Mouse (Mus musculus) limb, embryonic 15.5 days (tissue): Measurements from ENCODE around the gene Maml2. TPM values are rescaled to one million over a fixed set of nuclear protein-coding genes. Genes with fewer than 3 reads are reported as not detected.

Experiments
- ATAC-seq: fragments of 200-750 bp; cut with Nextera tagmentation; 2 replicates; pipeline ENCODE4 v1.8.0; 2017; ENCODE audit warnings: low read depth, moderate TSS enrichment; ENCODE audit not compliant: insufficient number of reproducible peaks, low FRiP score, low TSS enrichment
- H3K27ac ChIP-seq: fragments of 300-500 bp; sonication (generic); 2 replicates; pipeline ENCODE4 v1.5.1; 2015; ENCODE audit warnings: moderate library complexity, mild to moderate bottlenecking, inconsistent platforms
- H3K27me3 ChIP-seq: fragments of 300-500 bp; sonication (generic); 2 replicates; pipeline ENCODE4 v1.6.1; 2015; ENCODE audit warnings: inconsistent platforms
- H3K36me3 ChIP-seq: fragments of 300-500 bp; sonication (generic); 2 replicates; pipeline ENCODE4 v1.6.1; 2015; ENCODE audit warnings: inconsistent platforms
- H3K4me1 ChIP-seq: fragments of 300-500 bp; sonication (generic); 2 replicates; pipeline ENCODE4 v1.6.1; 2015; ENCODE audit warnings: inconsistent platforms
- H3K4me2 ChIP-seq: fragments of 300-500 bp; sonication (generic); 2 replicates; pipeline ENCODE4 v1.6.1; 2015; ENCODE audit warnings: mild to moderate bottlenecking, inconsistent platforms
- H3K4me3 ChIP-seq: fragments of 300-500 bp; sonication (generic); 2 replicates; pipeline ENCODE4 v1.5.1; 2015; ENCODE audit warnings: mild to moderate bottlenecking, inconsistent platforms
- H3K9ac ChIP-seq: fragments of 300-500 bp; sonication (generic); 2 replicates; pipeline ENCODE4 v1.6.1; 2015; ENCODE audit warnings: inconsistent platforms
- H3K9me3 ChIP-seq: fragments of 300-500 bp; sonication (generic); 2 replicates; pipeline ENCODE4 v1.6.1; 2016; ENCODE audit warnings: inconsistent platforms
- WGBS: fragments of 180-500 bp; shearing (Covaris S2); methylation state at CpG from one replicate; pipeline ENCODE4 v1.1.7; 2015; 5-methylcytosine and 5-hydroxymethylcytosine counted together
- polyA plus RNA-seq: library from polyadenylated mRNA; unstranded; fragments of >200 nt; fragmentation: Nextera tagmentation; extraction: Ambion mirVana; gene quantifications from 2 replicates; pipeline ENCODE4 v1.2.1, GENCODE M21; 2015

Gene Maml2
- polyA plus RNA-seq, 1 experiment from 2014 or later = 10.9 TPM

GRCm38 (mm10) chr9:13314577-13315004 lies 16.8 kb downstream of the Maml2 start:
- Histone ChIP-seq H3K9ac (no peak overlapping the region), H3K4me1 (peaks cover 17% of the 10 kb centered on the region), H3K27me3 (no peaks in the 10 kb centered on the region), H3K9me3 (no peaks in the 10 kb centered on the region), H3K27ac (0 out of 2 replicates have a peak overlapping the region, but pooled peaks have one; percentile 24), H3K4me2 (no peak overlapping the region), H3K4me3 (no peak overlapping the region), H3K36me3 (no peaks in the 10 kb centered on the region)
- WGBS = 46% methylated on average over 5 of the region's 5 CpGs
- no peak for ATAC-seq

- Histone ChIP-seq H3K4me2 (no peak overlapping the region), H3K4me1 (peaks cover 17% of the 10 kb centered on the region), H3K27ac (peak overlapping the region; percentile 24; the same call in 1 of the 2 replicates), H3K36me3 (no peaks in the 10 kb centered on the region), H3K9me3 (no peaks in the 10 kb centered on the region), H3K4me3 (no peak overlapping the region), H3K9ac (no peak overlapping the region), H3K27me3 (no peaks in the 10 kb centered on the region)
- WGBS = 60% methylated on average over 5 of the region's 5 CpGs
- ATAC-seq = no peak
Measured at GRCm38 (mm10) chr9:13315393-13315792, 17.6 kb downstream of the Maml2 start.

- 95% methylated on average over 2 of the region's 2 CpGs for WGBS
- Histone ChIP-seq H3K4me1 (peaks cover 27% of the 10 kb centered on the region), H3K9ac (no peak overlapping the region), H3K9me3 (no peaks in the 10 kb centered on the region), H3K36me3 (no peaks in the 10 kb centered on the region), H3K27me3 (no peaks in the 10 kb centered on the region), H3K4me2 (no peak overlapping the region), H3K4me3 (no peak overlapping the region), H3K27ac (no peak overlapping the region)
- ATAC-seq = no peak
Measured at GRCm38 (mm10) chr9:13319566-13319965, 21.8 kb downstream of the Maml2 start.

- Histone ChIP-seq H3K4me1 (peaks cover 13% of the 10 kb centered on the region), H3K9ac (no peak overlapping the region), H3K27ac (no peak overlapping the region), H3K27me3 (no peaks in the 10 kb centered on the region), H3K4me3 (no peak overlapping the region), H3K36me3 (no peaks in the 10 kb centered on the region), H3K9me3 (no peaks in the 10 kb centered on the region), H3K4me2 (no peak overlapping the region)
- WGBS = 73% methylated on average over 5 of the region's 5 CpGs
- no peak for ATAC-seq
Measured at GRCm38 (mm10) chr9:13320800-13321364, 23.1 kb downstream of the Maml2 start.

- 64% methylated on average over 2 of the region's 2 CpGs for WGBS
- H3K4me2 ChIP-seq = no peak overlapping the region
- H3K9ac ChIP-seq = no peak overlapping the region
- H3K4me3 ChIP-seq = no peak overlapping the region
- H3K36me3 ChIP-seq = no peaks in the 10 kb centered on the region
- H3K27ac ChIP-seq = peak overlapping the region; percentile 54
- no peaks in the 10 kb centered on the region for H3K27me3 ChIP-seq
- peaks cover 13% of the 10 kb centered on the region for H3K4me1 ChIP-seq
- no peaks in the 10 kb centered on the region for H3K9me3 ChIP-seq
- ATAC-seq = no peak
Measured at GRCm38 (mm10) chr9:13323074-13323473, 25.3 kb downstream of the Maml2 start.

- Histone ChIP-seq H3K9ac (no peak overlapping the region), H3K27me3 (no peaks in the 10 kb centered on the region), H3K36me3 (no peaks in the 10 kb centered on the region), H3K4me2 (no peak overlapping the region), H3K9me3 (no peaks in the 10 kb centered on the region), H3K4me1 (peaks cover 13% of the 10 kb centered on the region), H3K4me3 (no peak overlapping the region), H3K27ac (peak overlapping the region; percentile 54)
- WGBS = 26% methylated on average over 1 of the region's 1 CpGs
- no peak for ATAC-seq
Measured at GRCm38 (mm10) chr9:13323612-13324011, 25.9 kb downstream of the Maml2 start.

- H3K27me3 ChIP-seq = no peaks in the 10 kb centered on the region
- 0 out of 2 replicates have a peak, but pooled peaks cover 5% of the 10 kb centered on the region for H3K36me3 ChIP-seq
- no peaks in the 10 kb centered on the region for H3K9me3 ChIP-seq
- H3K4me1 ChIP-seq = no peaks in the 10 kb centered on the region
- H3K4me2 ChIP-seq = no peak overlapping the region
- no peak overlapping the region for H3K4me3 ChIP-seq
- no peak overlapping the region for H3K9ac ChIP-seq
- ATAC-seq = 0 out of 2 replicates have a peak, but pooled peaks have one; percentile 55
- H3K27ac ChIP-seq = no peak overlapping the region
Measured at GRCm38 (mm10) chr9:13414230-13414766, 116.5 kb downstream of the Maml2 start.

- no peaks in the 10 kb centered on the region for H3K9me3 ChIP-seq
- 25% methylated on average over 7 of the region's 7 CpGs for WGBS
- no peaks in the 10 kb centered on the region for H3K36me3 ChIP-seq
- H3K4me3 ChIP-seq = no peak overlapping the region
- no peak overlapping the region for H3K9ac ChIP-seq
- peak overlapping the region; percentile 81 for H3K27ac ChIP-seq
- peaks cover 26% of the 10 kb centered on the region for H3K4me1 ChIP-seq
- H3K27me3 ChIP-seq = no peaks in the 10 kb centered on the region
- H3K4me2 ChIP-seq = peak overlapping the region; percentile 4; the same call in 1 of the 2 replicates
- ATAC-seq = peak; percentile 69; the same call in 1 of the 2 replicates
Measured at GRCm38 (mm10) chr9:13425031-13425940, 127.5 kb downstream of the Maml2 start.

GRCm38 (mm10) chr9:13429477-13430125 lies 131.8 kb downstream of the Maml2 start:
- Histone ChIP-seq H3K4me3 (no peak overlapping the region), H3K27me3 (no peaks in the 10 kb centered on the region), H3K4me1 (peaks cover 31% of the 10 kb centered on the region), H3K9me3 (no peaks in the 10 kb centered on the region), H3K9ac (no peak overlapping the region), H3K27ac (no peak overlapping the region), H3K4me2 (no peak overlapping the region), H3K36me3 (no peaks in the 10 kb centered on the region)
- WGBS = 64% methylated on average over 2 of the region's 2 CpGs
- no peak for ATAC-seq

- WGBS = 77% methylated on average over 6 of the region's 6 CpGs
- H3K9me3 ChIP-seq = no peaks in the 10 kb centered on the region
- no peak for ATAC-seq
- peaks cover 26% of the 10 kb centered on the region for H3K4me1 ChIP-seq
- H3K27ac ChIP-seq = no peak overlapping the region
- no peak overlapping the region for H3K4me3 ChIP-seq
- no peak overlapping the region for H3K4me2 ChIP-seq
- H3K27me3 ChIP-seq = no peaks in the 10 kb centered on the region
- no peak overlapping the region for H3K9ac ChIP-seq
- no peaks in the 10 kb centered on the region for H3K36me3 ChIP-seq
Measured at GRCm38 (mm10) chr9:13430302-13430701, 132.5 kb downstream of the Maml2 start.

GRCm38 (mm10) chr9:13430744-13431143 lies 133.0 kb downstream of the Maml2 start:
- Histone ChIP-seq H3K4me3 (no peak overlapping the region), H3K4me1 (peaks cover 22% of the 10 kb centered on the region), H3K4me2 (no peak overlapping the region), H3K27me3 (no peaks in the 10 kb centered on the region), H3K36me3 (no peaks in the 10 kb centered on the region), H3K9ac (no peak overlapping the region), H3K27ac (no peak overlapping the region), H3K9me3 (no peaks in the 10 kb centered on the region)
- no peak for ATAC-seq
